Comparison of ENCODE assay signal across 21 mouse cellular contexts in the genomic region with DNA sequence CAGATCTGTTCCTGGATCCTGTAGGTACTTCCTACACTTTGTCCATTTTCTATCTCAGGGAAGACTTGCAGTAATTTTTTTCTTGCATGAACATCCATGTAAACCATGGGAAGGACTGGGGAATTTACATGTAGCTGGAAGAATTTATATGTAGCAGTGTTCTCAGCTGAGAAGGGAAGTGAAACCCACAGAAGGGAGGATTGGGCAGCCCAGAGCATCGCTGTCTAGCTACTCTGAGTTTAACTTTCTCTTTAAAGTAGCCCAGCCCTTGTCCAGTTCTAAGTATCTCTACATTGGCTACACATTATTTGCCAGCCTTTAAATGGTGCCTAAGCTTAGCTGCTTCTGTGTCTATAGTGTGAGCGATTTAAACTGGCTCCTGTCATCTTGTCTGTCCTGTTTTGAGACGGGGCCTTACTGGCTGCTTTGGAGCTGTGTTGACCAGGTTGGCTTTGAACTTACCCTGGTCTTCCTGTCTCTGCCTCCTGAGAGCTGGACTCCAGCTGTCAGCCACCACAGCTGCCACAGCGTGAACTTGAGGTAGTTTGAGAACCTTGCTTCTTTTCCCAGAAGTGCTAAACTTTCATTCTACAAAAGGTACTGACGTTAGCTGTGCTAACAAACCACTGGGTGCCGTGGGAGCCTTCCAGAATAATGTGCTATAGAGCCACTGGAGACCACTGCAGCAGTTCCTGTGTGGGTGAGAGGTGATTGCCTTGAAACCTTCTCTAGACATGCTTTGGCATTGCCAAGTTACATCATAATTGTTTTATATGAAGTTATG. TPM values are rescaled to one million over a fixed set of nuclear protein-coding genes. Genes with fewer than 3 reads are reported as not detected.
DNase-seq lines count a peak whose midpoint lies in the region; ATAC-seq lines count a peak whose summit lies in the region.
"Had no signal": no experiment of that assay in that cellular context is flagged by ENCODE, and none has a peak within 500 bp of the region (broad histone marks: within the 10 kb centered on the region; RNA-seq: fewer than 3 reads in every experiment).

No protein-coding gene starts in this region.

- no peak overlapping the region for H3K4me3 ChIP-seq in hindbrain, embryonic 12.5 days
- H3K4me3 ChIP-seq: myocyte had no signal

- peak; percentile 73 for ATAC-seq in granulocyte monocyte progenitor cell, adult 5-6 weeks (replicated peaks; ENCODE audit: poor library complexity, severe bottlenecking)
- no peak for ATAC-seq in erythroid progenitor cell, adult 5-6 weeks (replicated peaks; ENCODE audit: low FRiP score, poor library complexity, severe bottlenecking)
- ATAC-seq in hindbrain, embryonic 12.5 days (ENCODE audit: low FRiP score), result no peak

- H3K36me3 ChIP-seq in hindbrain, embryonic 12.5 days, result peaks cover 38% of the 10 kb centered on the region

- H3K4me1 ChIP-seq in hindbrain, embryonic 12.5 days, result no peaks in the 10 kb centered on the region

- H3K9ac ChIP-seq in hindbrain, embryonic 12.5 days, result no peak overlapping the region

- H3K27ac ChIP-seq in hindbrain, embryonic 12.5 days, result no peak overlapping the region

- peak; percentile 37 for DNase-seq in lung, postnatal 36 days
- DNase-seq in lung, adult 18-20 months, result no peak
- peak; percentile 52 for DNase-seq in CD4-positive, CD25-positive, alpha-beta regulatory T cell, adult 2 months (ENCODE audit: low read depth, low spot score)
- peak; percentile 64 to 71 for DNase-seq in natural killer cell, adult 2 months (ENCODE audit: low spot score in 2 of 2)
- DNase-seq in adrenal gland, postnatal 25 days, result no peak
- DNase-seq: adrenal gland, postnatal 36 days; cerebellum, adult 11-12 months; gastrocnemius, postnatal 36 days; heart, postnatal 36 days; kidney, adult 11 months; kidney, postnatal 25 days; lung, postnatal 10 days; right cerebral cortex, postnatal 14 days had no signal

- 85% methylated on average over 6 of the region's 6 CpGs for WGBS in hindbrain, embryonic 12.5 days

- H3K9me3 ChIP-seq in hindbrain, embryonic 12.5 days (replicated peaks), result no peaks in the 10 kb centered on the region

- no peaks in the 10 kb centered on the region for H3K27me3 ChIP-seq in hindbrain, embryonic 12.5 days

- H3K4me2 ChIP-seq in hindbrain, embryonic 12.5 days (replicated peaks), result no peak overlapping the region
- H3K4me2 ChIP-seq: heart, embryonic 11.5 days; midbrain, embryonic 11.5 days had no signal

RNA-seq across cellular contexts. Expression of a gene that starts 0.9 kb away (rescaled TPM):
- total RNA-seq in granulocyte monocyte progenitor cell, adult 5-6 weeks (2014; fragmentation: Nextera tagmentation), result 0.60 and 3.1 TPM in 2 replicates
- total RNA-seq in granulocyte monocyte progenitor cell, adult 5-6 weeks (2017), result 0.43 TPM in 1 of 2 replicates, not detected in the other
- total RNA-seq in adrenal gland, postnatal 25 days (2021), result 0.27 TPM in 1 of 2 replicates, not detected in the other
- 4.0 TPM in 1 of 2 replicates, not detected in the other for total RNA-seq in erythroid progenitor cell, adult 5-6 weeks (2015; ENCODE audit: low replicate concordance)
- total RNA-seq in erythroid progenitor cell, adult 5-6 weeks (2017; ENCODE audit: low replicate concordance), result 0.64 and 2.9 TPM in 2 replicates
- polyA plus RNA-seq in hindbrain, embryonic 12.5 days (2016; fragmentation: Nextera tagmentation; extraction: Ambion mirVana), result 0.21 TPM in 1 of 2 replicates, not detected in the other
- total RNA-seq: gastrocnemius, postnatal 36 days; layer of hippocampus, postnatal 10 days; left cerebral cortex, postnatal 25 days had no signal
- polyA plus RNA-seq: myocyte had no signal

RNA-seq across cellular contexts. Expression of a gene that starts 38.1 kb away (rescaled TPM):
- total RNA-seq in granulocyte monocyte progenitor cell, adult 5-6 weeks (2014; fragmentation: Nextera tagmentation), result 23.6 and 30.1 TPM in 2 replicates
- 28.3 and 34.1 TPM in 2 replicates for total RNA-seq in granulocyte monocyte progenitor cell, adult 5-6 weeks (2017)
- total RNA-seq in adrenal gland, postnatal 25 days (2021), result 29.4 and 33.2 TPM in 2 replicates
- total RNA-seq in erythroid progenitor cell, adult 5-6 weeks (2015; ENCODE audit: low replicate concordance), result 8.4 and 23.4 TPM in 2 replicates
- total RNA-seq in erythroid progenitor cell, adult 5-6 weeks (2017; ENCODE audit: low replicate concordance), result 6.2 and 6.4 TPM in 2 replicates
- 60.0 and 60.3 TPM in 2 replicates for polyA plus RNA-seq in hindbrain, embryonic 12.5 days (2016; fragmentation: Nextera tagmentation; extraction: Ambion mirVana)

RNA-seq across cellular contexts. Expression of a gene that starts 48.5 kb away (rescaled TPM):
- 3.2 and 3.3 TPM in 2 replicates for total RNA-seq in granulocyte monocyte progenitor cell, adult 5-6 weeks (2014; fragmentation: Nextera tagmentation)
- 3.4 and 3.7 TPM in 2 replicates for total RNA-seq in granulocyte monocyte progenitor cell, adult 5-6 weeks (2017)
- 0.67 and 0.91 TPM in 2 replicates for total RNA-seq in adrenal gland, postnatal 25 days (2021)
- total RNA-seq in erythroid progenitor cell, adult 5-6 weeks (2015; ENCODE audit: low replicate concordance), result 2.5 and 4.3 TPM in 2 replicates
- 1.2 and 1.5 TPM in 2 replicates for total RNA-seq in erythroid progenitor cell, adult 5-6 weeks (2017; ENCODE audit: low replicate concordance)
- 2.0 and 2.1 TPM in 2 replicates for polyA plus RNA-seq in hindbrain, embryonic 12.5 days (2016; fragmentation: Nextera tagmentation; extraction: Ambion mirVana)

Comparison
In these comparisons a context has a peak if more than half of its experiments do, and no peak if none do; other contexts are left out.
1. DNase-seq: peak in lung, postnatal 36 days (single experiment), CD4-positive, CD25-positive, alpha-beta regulatory T cell, adult 2 months (single experiment) and natural killer cell, adult 2 months (2 of 2); none in lung, adult 18-20 months (0 of 2) and adrenal gland, postnatal 25 days (single experiment).